Mouse (Mus musculus) layer of hippocampus, adult 18-20 months (tissue): Measurements from ENCODE around the gene Gpr158. TPM values are rescaled to one million over a fixed set of nuclear protein-coding genes. Genes with fewer than 3 reads are reported as not detected.
A peak's percentile ranks its signal among the peaks of the same experiment; 100 is the strongest.

Experiments
- DNase-seq, 2 experiments: peaks; one replicate each; pipeline ENCODE4 v3.0.0; 2022; ENCODE audit warnings: low spot score in 2 of 2
- total RNA-seq, 2 experiments: library from RNA; stranded (reverse); gene quantifications; 2 replicates each; pipeline ENCODE4 v1.2.3; 2021

The Gpr158 gene
- total RNA-seq, 2 experiments from 2014 or later: 70.6 to 71.4 TPM

GRCm38 (mm10) chr2:21619180-21619579 lies 251.8 kb downstream of the Gpr158 start:
- no peak for DNase-seq

GRCm38 (mm10) chr2:21632136-21632535 lies 264.8 kb downstream of the Gpr158 start:
- no peak for DNase-seq

- DNase-seq: peak in 1 of 2 experiments; percentile 26
These were observed 298.4 kb downstream of the Gpr158 start for GRCm38 (mm10) chr2:21665721-21666120.

GRCm38 (mm10) chr2:21676084-21676838 lies 308.9 kb downstream of the Gpr158 start:
- peak in 1 of 2 experiments; percentile 40 for DNase-seq

GRCm38 (mm10) chr2:21676839-21677123 lies 309.4 kb downstream of the Gpr158 start:
- no peak for DNase-seq

- no peak for DNase-seq
These were observed 313.5 kb downstream of the Gpr158 start for GRCm38 (mm10) chr2:21680735-21681270.

- DNase-seq: no peak
These were observed 317.4 kb downstream of the Gpr158 start for GRCm38 (mm10) chr2:21684736-21685135.

- no peak for DNase-seq
These were observed 325.8 kb downstream of the Gpr158 start for GRCm38 (mm10) chr2:21693128-21693527.

- DNase-seq: no peak
These were observed 326.7 kb downstream of the Gpr158 start for GRCm38 (mm10) chr2:21693807-21694594.

GRCm38 (mm10) chr2:21728075-21728474 lies 360.7 kb downstream of the Gpr158 start:
- peak in 1 of 2 experiments; percentile 11 for DNase-seq

- DNase-seq: no peak
These were observed 416.4 kb downstream of the Gpr158 start for GRCm38 (mm10) chr2:21783721-21784120.

- no peak for DNase-seq
These were observed 425.8 kb downstream of the Gpr158 start for GRCm38 (mm10) chr2:21793156-21793555.

- no peak for DNase-seq
These were observed 432.3 kb downstream of the Gpr158 start for GRCm38 (mm10) chr2:21799616-21800015.

- no peak for DNase-seq
These were observed 432.7 kb downstream of the Gpr158 start for GRCm38 (mm10) chr2:21800045-21800444.

- no peak for DNase-seq
These were observed 441.2 kb downstream of the Gpr158 start for GRCm38 (mm10) chr2:21808510-21808909.

GRCm38 (mm10) chr2:21810431-21810830 lies 443.1 kb downstream of the Gpr158 start:
- no peak for DNase-seq

- no peak for DNase-seq
These were observed 496.7 kb downstream of the Gpr158 start for GRCm38 (mm10) chr2:21864061-21864460.

Other genes with a start within 250 kb of the Gpr158 start
- gene Enkur, start 162.2 kb upstream of the Gpr158 start, total RNA-seq: 1 to 10 TPM; 2.6 to 3.0 TPM
- gene Thnsl1, start 161.8 kb upstream of the Gpr158 start, total RNA-seq: 10 to 100 TPM; 19.2 to 21.6 TPM